Mouse (Mus musculus) frontal cortex, postnatal 14 days (tissue): ENCODE results near the gene Mansc1.

Source experiments
- DNase-seq, 2 experiments: peaks; one replicate each; pipeline ENCODE4 v3.0.0; 2022; ENCODE audit warnings: low spot score in 2 of 2

Gene Mansc1

GRCm38 (mm10) chr6:134639900-134640299, 7.6 kb upstream of the Mansc1 start:
- DNase-seq: no peak

GRCm38 (mm10) chr6:134639210-134639609, 6.9 kb upstream of the Mansc1 start, which contains the start of gene Borcs5:
TSS of gene Borcs5 (plus strand) at chr6:134639510.
- no peak for DNase-seq

- DNase-seq: no peak
These were observed 4.2 kb upstream of the Mansc1 start for GRCm38 (mm10) chr6:134636476-134636875.

- no peak for DNase-seq
These were observed 1.3 kb upstream of the Mansc1 start for GRCm38 (mm10) chr6:134633553-134633952.

- no peak for DNase-seq
These were observed 468 bp upstream of the Mansc1 start for GRCm38 (mm10) chr6:134632756-134633155.

GRCm38 (mm10) chr6:134630447-134630846, 1.8 kb downstream of the Mansc1 start:
- DNase-seq: no peak

- no peak for DNase-seq
These were observed 5.7 kb downstream of the Mansc1 start for GRCm38 (mm10) chr6:134626564-134626963.

GRCm38 (mm10) chr6:134625431-134625830, 6.9 kb downstream of the Mansc1 start:
- DNase-seq: no peak

GRCm38 (mm10) chr6:134621552-134621949, 10.7 kb downstream of the Mansc1 start:
- DNase-seq: no peak

GRCm38 (mm10) chr6:134620846-134621551, 11.3 kb downstream of the Mansc1 start:
- DNase-seq: peak; percentile 54 to 60

GRCm38 (mm10) chr6:134620129-134620528, 12.2 kb downstream of the Mansc1 start:
- DNase-seq: no peak

- DNase-seq: no peak
These were observed 14.7 kb downstream of the Mansc1 start for GRCm38 (mm10) chr6:134617589-134617988.

- peak; percentile 68 to 81 for DNase-seq
These were observed 17.3 kb downstream of the Mansc1 start for GRCm38 (mm10) chr6:134614723-134615648.

GRCm38 (mm10) chr6:134614322-134614721, 18.0 kb downstream of the Mansc1 start:
- no peak for DNase-seq

- no peak for DNase-seq
These were observed 20.4 kb downstream of the Mansc1 start for GRCm38 (mm10) chr6:134611896-134612295.

- no peak for DNase-seq
These were observed 21.9 kb downstream of the Mansc1 start for GRCm38 (mm10) chr6:134610380-134610779.

- no peak for DNase-seq
These were observed 25.1 kb downstream of the Mansc1 start for GRCm38 (mm10) chr6:134606949-134607746.

- DNase-seq: no peak
These were observed 25.7 kb downstream of the Mansc1 start for GRCm38 (mm10) chr6:134606540-134606939.

GRCm38 (mm10) chr6:134605196-134605595, 27.1 kb downstream of the Mansc1 start:
- no peak for DNase-seq

- DNase-seq: no peak
These were observed 29.8 kb downstream of the Mansc1 start for GRCm38 (mm10) chr6:134602371-134603003.

GRCm38 (mm10) chr6:134601766-134602165, 30.5 kb downstream of the Mansc1 start:
- DNase-seq: no peak
